Mouse (Mus musculus) kidney, adult 2 months (tissue): Measurements from ENCODE around the gene Pygb. TPM values are rescaled to one million over a fixed set of nuclear protein-coding genes. Genes with fewer than 3 reads are reported as not detected.

Experiments used
- DNase-seq: peaks from one replicate; pipeline ENCODE4 v3.0.0; 2021
- H3K27ac ChIP-seq: fragments of 200-500 bp; 2 replicates; pipeline ENCODE4 v1.5.1; 2012; ENCODE audit warnings: low read depth, low read length, control low read depth, inconsistent platforms; ENCODE audit not compliant: insufficient read depth
- H3K27me3 ChIP-seq: fragments of 200-500 bp; replicated peaks from 2 replicates; pipeline ENCODE4 v1.6.1; 2012; ENCODE audit warnings: mild to moderate bottlenecking, moderate library complexity, low read length, inconsistent platforms; ENCODE audit not compliant: control insufficient read depth, insufficient read depth
- H3K36me3 ChIP-seq: fragments of 200-500 bp; 2 replicates; pipeline ENCODE4 v1.6.1; 2012; ENCODE audit warnings: mild to moderate bottlenecking, moderate library complexity, low read length, inconsistent platforms; ENCODE audit not compliant: control insufficient read depth, insufficient read depth
- H3K4me1 ChIP-seq: fragments of 200-500 bp; 2 replicates; pipeline ENCODE4 v1.6.1; 2011; ENCODE audit warnings: low read length; ENCODE audit not compliant: control insufficient read depth, insufficient read depth
- H3K4me3 ChIP-seq: fragments of 200-500 bp; 2 replicates; pipeline ENCODE4 v1.5.1; 2011; ENCODE audit warnings: mild to moderate bottlenecking, low read depth, low read length, control low read depth; ENCODE audit not compliant: insufficient read depth
- CTCF ChIP-seq: fragments of 200-500 bp; conservative IDR thresholded peaks from 2 replicates; pipeline ENCODE4 v1.5.1; 2011; ENCODE audit warnings: low read depth, mild to moderate bottlenecking, control low read depth, low read length, moderate library complexity, mixed read lengths; ENCODE audit not compliant: insufficient read depth, insufficient read length
- POLR2A ChIP-seq: fragments of 200-500 bp; IDR thresholded peaks from one replicate; pipeline ENCODE4 v1.6.1; 2011; ENCODE audit warnings: low read depth, low read length, control low read depth
- WGBS: fragments of 180-500 bp; shearing (Covaris S2); methylation state at CpG from one replicate; pipeline ENCODE4 v1.1.7; 2018; 5-methylcytosine and 5-hydroxymethylcytosine counted together
- polyA plus RNA-seq: library from polyadenylated mRNA; depleted of rRNA; stranded (reverse); fragments of >200 nt; gene quantifications from 2 replicates; pipeline ENCODE4 v1.2.3, GENCODE M21; 2012

The Pygb gene
- polyA plus RNA-seq, 1 experiment: 24.7 TPM

DNA sequence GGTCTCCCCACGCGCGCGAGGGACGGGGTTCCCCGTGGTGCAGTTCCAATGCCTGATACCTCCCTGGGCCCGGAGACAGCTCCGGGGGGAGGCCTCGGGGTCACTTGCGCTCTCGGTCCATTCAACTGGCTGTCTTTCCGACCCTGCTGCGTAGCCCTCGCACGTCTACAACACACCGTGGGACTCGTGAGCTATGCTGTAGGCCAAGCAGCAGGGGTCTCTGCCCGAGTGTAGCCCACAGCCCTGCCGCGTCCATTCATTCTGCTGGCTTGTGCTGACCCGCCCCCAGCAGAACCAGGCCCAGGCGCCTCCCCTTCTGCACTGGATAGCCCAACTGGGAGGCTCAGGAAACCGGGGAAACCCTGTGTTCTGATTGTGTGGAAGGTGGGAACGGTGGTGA is 37.3 kb upstream of the Pygb start:
- H3K36me3 ChIP-seq: no peaks in the 10 kb centered on the region
- under 1% methylated on average over 24 of the region's 24 CpGs for WGBS
- no peaks in the 10 kb centered on the region; the same call in 1 of the 2 replicates for H3K4me1 ChIP-seq
- peak; percentile 30 for DNase-seq
- TF ChIP-seq POLR2A (no peak), CTCF (no peak)
- H3K4me3 ChIP-seq: peak overlapping the region; percentile 64
- peak overlapping the region; percentile 14 for H3K27ac ChIP-seq
- no peaks in the 10 kb centered on the region for H3K27me3 ChIP-seq

DNA sequence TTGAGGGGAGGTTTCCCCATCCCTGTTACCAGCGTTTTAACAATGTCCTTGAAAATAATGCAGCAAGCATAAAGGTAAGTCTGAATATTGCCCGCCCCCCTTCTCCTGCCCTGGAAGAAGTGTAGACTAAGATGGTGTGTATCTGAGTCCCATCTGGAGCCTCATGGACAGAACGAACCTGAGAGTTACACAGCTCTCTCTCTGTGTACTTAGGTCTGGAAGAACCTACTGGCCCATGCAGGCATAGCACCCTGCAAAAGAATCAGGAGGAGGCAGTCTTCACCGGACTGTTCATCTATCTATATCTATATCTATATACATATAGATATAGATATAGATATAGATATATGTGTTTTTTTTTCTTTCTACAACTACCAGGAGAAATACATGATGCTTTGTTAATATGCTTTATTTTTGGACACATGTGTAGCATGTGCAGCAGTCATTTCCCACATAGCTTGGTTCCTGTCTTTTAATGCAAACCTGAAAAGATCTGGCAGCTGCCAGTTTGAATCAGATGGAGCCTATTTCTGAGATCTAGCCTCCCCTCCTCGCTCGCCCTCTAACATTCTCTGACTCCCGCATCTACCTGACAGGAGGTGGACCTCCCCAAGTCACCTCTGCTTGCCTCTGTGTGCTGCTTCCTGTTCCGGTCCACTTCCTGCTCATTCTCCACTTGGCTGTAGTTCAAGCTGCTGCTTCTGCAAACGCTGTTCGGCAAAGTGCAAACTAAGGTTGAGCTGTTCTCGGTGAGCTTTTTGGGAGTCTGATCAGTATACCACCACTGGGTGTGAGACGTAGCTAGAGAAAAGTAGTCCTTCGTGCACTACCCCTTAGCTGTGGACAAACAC is 36.2 kb upstream of the Pygb start:
- Histone ChIP-seq H3K4me3 (peak overlapping the region; percentile 0; the same call in 1 of the 2 replicates), H3K36me3 (no peaks in the 10 kb centered on the region), H3K27me3 (no peaks in the 10 kb centered on the region), H3K4me1 (no peaks in the 10 kb centered on the region; the same call in 1 of the 2 replicates), H3K27ac (no peak overlapping the region)
- no peak for TF ChIP-seq POLR2A
- TF ChIP-seq CTCF: peak; percentile 24; the same call in 1 of the 2 replicates
- WGBS: 24% methylated on average over 13 of the region's 13 CpGs
- DNase-seq: peak; percentile 71

DNA sequence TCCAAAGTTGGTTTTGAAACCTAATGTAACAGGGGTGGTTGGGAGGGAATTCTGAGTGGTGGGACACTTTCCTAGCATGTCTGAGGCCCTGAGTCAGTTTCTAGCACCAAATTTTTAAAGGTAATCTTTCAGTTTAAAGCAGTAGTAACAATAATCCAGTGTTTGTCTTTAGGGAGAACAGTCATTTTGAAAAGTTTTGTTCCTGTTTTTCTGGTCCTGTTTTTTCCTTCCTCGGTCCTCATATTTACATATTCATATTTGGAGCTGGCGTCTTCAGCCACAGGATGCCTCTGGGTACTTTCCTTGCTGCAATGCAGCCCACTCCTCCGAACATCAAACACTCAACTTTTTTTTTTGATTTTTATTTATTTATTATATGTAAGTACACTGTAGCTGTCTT is 31.5 kb upstream of the Pygb start:
- Histone ChIP-seq H3K4me1 (no peaks in the 10 kb centered on the region; the same call in 1 of the 2 replicates), H3K27me3 (no peaks in the 10 kb centered on the region), H3K27ac (no peak overlapping the region), H3K4me3 (no peak overlapping the region), H3K36me3 (no peaks in the 10 kb centered on the region)
- no peak for DNase-seq
- WGBS: 93% methylated on average over 3 of the region's 3 CpGs
- TF ChIP-seq CTCF (no peak), POLR2A (no peak)

DNA sequence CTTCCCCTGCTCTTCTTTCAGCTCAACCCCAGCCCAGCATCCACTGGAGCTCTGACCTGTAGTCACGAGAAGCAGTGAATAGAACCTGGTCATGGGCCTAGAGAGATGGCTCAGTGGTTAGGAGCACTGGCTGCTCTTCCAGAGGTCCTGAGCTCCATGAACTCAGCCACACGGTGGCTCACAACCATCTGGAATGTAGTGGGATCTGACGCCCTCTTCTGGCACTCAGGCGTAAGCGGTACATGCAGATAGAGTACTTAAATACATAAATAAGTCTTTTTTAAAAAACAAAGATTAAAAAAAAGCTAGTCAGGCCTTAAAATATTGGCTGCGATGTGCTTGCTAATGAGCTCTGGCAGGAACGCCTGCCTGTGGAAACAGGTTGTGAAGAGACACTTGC is 25.1 kb upstream of the Pygb start:
- 87% methylated on average over 7 of the region's 7 CpGs for WGBS
- H3K27ac ChIP-seq: no peak overlapping the region

DNA sequence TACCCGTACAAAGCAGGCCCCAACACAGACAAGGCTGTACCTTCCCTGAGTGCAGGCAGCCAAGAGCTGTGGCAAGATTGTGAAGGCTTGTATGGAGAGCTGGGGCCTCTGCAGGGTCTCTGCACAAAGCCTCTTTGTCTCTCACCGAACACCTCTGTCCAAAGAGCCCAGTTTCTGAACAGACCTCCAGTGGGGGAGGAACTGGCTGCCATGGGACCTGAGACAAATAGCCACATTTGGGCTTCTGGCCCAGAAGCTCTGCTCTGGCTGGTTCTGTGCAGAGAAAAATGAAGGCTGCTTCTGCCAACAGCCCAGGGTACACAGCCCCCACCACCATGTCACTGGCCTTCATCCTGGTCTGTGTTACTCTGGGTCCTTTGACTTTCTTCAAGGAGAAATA is 20.9 kb upstream of the Pygb start:
- 75% methylated on average over 2 of the region's 2 CpGs for WGBS
- Histone ChIP-seq H3K27ac (peak overlapping the region; percentile 40; the same call in 1 of the 2 replicates), H3K4me3 (no peak overlapping the region), H3K27me3 (no peaks in the 10 kb centered on the region), H3K4me1 (peaks cover 9% of the 10 kb centered on the region), H3K36me3 (no peaks in the 10 kb centered on the region)
- no peak for TF ChIP-seq CTCF
- no peak for TF ChIP-seq POLR2A
- no peak for DNase-seq

More for the DNA sequence above, 25.1 kb upstream of the Pygb start:
- Histone ChIP-seq H3K36me3 (no peaks in the 10 kb centered on the region), H3K4me1 (no peaks in the 10 kb centered on the region), H3K4me3 (no peak overlapping the region), H3K27me3 (no peaks in the 10 kb centered on the region)
- 0 out of 2 replicates have a peak, but pooled peaks have one; percentile 7 for TF ChIP-seq CTCF
- TF ChIP-seq POLR2A: no peak
- DNase-seq: no peak

DNA sequence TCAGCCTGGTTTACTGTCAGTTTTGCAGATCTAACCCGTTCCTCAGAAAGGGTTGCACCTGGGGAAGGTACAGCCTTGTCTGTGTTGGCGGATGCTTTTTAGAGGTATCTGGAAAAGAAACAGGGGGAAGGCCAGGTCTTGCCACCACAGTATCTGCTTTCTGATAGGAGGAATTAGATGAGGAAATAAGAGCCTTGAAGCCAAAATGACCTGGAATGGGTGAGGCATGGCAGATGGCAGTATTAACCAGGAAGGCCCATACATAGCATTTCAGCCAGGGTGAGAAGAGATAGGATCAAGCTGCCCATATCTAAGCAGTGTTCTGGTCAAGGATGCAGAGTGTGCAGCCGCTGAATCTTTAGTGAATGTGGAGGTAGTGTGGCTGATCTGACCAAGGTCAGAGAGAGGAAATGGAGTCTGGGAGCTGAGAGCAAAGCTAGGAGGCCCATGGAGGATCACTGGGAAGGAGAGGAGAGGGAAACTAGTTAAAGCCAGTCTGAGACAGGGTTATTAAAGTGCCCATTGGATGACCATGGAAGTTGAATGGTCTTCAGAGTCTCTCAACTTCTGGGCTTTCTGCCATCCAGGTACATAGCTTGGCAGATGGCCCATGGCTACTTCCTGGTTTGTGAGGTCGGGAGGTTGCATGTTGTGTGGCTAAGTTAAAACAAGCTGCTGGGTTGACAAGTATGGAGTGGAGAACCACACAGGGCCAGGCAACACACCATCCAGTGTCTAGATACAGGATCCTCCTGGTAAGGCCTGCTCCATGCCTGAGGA is 20.3 kb upstream of the Pygb start:
- TF ChIP-seq POLR2A (no peak), CTCF (no peak)
- H3K4me1 ChIP-seq: peaks cover 13% of the 10 kb centered on the region
- peak overlapping the region; percentile 66 for H3K27ac ChIP-seq
- H3K27me3 ChIP-seq: no peaks in the 10 kb centered on the region
- WGBS: 58% methylated on average over 4 of the region's 4 CpGs
- no peak overlapping the region for H3K4me3 ChIP-seq
- H3K36me3 ChIP-seq: no peaks in the 10 kb centered on the region
- DNase-seq: peak; percentile 86

DNA sequence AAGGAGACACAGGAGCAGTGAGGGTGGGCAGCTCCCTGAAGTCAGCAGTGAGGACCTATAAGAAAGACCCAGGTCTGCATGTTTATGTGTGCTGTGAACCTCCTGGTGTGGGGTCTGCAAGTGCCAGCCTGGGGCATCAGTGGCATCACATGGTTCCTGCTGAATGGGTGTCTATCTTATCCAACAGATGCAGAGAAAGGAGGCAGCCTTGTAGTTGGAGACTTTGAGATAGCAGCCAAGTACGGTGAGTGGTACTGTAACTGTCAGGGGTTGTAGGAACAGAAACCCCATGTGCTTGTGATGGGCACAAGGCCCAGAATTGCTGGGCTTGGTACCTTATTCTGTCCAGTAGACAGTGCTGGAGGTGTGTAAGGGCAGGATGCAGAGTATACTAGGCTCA is 17.9 kb upstream of the Pygb start:
- Histone ChIP-seq H3K4me1 (peaks cover 13% of the 10 kb centered on the region), H3K27ac (no peak overlapping the region), H3K27me3 (no peaks in the 10 kb centered on the region), H3K4me3 (no peak overlapping the region), H3K36me3 (no peaks in the 10 kb centered on the region)
- no peak for TF ChIP-seq CTCF
- 100% methylated on average over 1 of the region's 1 CpGs for WGBS
- DNase-seq: no peak
